Mouse (Mus musculus) right cerebral cortex, postnatal 4 days (tissue): ENCODE results near the gene Atg10.

Experiments used
- DNase-seq: peaks from one replicate; pipeline ENCODE4 v3.0.0-alpha.2; 2022

The Atg10 gene

DNA sequence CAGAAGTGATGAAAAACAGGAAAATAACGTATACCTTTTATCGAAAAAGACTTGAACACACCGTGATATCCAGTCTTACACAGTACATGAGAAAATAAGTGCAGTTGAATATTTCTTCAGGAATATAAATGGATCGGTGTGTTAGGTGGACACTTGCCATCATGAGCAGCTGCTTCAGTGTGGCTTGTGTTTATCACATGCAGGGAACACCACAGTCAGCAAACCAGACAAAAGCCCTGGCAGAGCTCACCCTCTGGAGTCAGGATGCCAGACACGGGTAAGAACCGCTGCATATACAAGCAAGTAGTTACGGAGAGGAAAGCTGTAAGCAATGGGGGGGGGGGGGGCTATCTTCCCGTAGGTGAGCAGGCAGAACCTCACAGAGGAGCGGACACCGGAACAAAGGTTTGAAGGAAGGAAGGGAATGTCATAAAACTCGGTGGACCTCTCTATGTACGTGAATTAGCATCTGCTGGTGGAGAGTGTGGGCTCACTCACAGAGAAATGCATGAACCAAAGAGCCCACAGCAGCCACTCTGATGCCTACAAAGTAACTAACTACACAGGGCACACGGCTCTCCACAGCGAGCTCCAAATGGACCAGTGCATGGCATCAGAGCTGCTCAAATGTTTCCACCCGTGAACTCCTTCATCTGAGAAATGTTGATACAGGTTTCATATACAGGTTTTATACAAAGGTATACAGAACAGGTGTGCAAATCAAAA lies 51.8 kb downstream of the Atg10 start:
- no peak for DNase-seq

DNA sequence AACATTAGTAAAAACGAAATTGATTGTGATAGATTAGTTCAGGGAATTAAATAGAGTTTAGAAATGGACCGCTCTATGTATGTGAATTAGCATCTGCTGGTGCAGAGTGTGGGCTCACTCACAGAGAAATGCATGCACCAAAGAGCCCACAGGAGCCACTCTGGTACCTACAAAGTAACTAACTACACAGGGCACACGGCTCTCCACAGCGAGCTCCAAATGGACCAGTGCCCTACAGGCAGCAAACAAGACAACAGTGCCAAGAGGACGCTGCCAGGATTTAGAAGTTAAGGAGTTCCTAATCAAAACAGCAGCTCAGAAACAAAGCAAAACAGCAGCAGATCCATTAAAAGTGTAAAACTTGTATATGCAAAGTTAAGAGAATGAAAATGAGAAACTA lies 52.6 kb downstream of the Atg10 start:
- DNase-seq: no peak

DNA sequence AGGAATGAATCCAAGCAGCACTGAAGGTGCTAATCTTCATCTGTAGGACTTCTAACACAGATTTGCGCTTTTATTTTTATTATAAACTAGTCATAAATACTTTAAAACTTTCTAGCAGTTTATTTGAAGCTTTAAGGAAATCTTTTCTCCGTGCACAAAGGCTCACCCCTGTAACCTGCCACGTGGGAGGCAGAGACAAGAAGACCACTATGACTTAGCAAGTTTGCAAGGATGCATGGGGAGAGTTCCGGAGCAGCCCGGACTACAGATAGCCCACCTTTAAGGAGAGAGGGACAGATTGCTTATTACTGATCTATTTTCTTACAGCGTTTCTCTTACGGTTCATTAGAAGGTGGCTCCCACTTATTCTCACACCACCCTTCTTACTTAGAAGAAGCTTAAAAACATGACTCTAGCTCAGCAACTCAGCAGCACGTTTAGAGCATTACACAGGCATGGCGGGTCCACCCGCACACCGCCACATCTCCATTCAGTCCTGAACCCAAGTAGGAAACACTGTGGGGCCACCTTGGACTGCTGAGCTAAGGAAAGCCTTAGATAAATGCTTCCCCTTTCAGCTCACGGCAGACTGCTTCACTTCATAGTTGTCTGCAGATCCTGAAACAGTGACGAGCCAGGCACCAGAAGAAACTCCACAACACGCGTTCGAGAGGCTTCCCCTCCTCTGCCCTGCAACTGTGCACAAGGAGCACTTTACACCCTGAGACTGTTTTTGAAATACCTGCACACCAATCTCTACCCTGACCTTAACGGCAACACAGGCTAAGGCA lies 54.0 kb downstream of the Atg10 start:
- no peak for DNase-seq

DNA sequence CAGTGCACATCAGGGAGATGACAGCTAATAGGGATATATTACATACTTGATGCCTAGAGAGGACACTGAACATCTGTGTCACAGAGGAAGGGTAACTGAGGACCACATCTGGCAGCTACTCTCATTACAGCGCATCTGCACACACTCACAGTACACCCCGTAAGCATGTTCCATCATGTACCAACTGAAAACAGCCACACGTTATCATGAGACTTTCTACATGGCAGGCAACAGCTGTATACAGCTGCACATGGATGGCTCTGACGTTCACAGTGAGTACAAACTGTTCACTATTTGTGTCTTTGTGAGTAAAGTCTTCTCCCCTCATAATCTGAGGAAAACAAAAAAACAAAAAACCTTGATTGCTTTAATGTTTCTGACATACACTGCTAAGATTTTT lies 55.3 kb downstream of the Atg10 start:
- DNase-seq: no peak

GRCm38 (mm10) chr13:91167561-91167960 lies 56.2 kb downstream of the Atg10 start:
- DNase-seq: no peak

GRCm38 (mm10) chr13:91166286-91166685 lies 57.5 kb downstream of the Atg10 start:
- DNase-seq: no peak

- DNase-seq: no peak
These were observed 58.6 kb downstream of the Atg10 start for GRCm38 (mm10) chr13:91165200-91165599.

GRCm38 (mm10) chr13:91163292-91163691 lies 60.5 kb downstream of the Atg10 start:
- no peak for DNase-seq

DNA sequence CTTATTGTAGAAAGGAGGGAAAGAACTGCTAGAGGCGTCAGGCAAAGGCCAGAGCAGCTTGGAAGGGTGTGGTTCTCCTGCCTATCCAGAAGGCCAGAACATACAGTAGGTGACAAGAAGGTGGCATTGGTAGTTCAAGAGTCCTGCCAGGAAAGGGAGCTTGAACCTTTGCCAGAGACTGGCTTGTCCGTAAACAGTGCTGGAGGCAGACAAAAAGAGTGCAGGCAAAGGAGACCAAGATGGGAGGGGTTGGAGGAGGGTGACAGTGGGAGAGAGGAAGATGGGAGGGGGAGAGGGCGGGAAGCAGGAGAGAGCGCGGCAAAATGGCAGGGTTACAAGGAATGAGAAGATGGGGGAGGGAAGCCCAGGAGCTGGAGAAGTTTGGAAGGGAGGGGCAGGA lies 61.3 kb downstream of the Atg10 start:
- DNase-seq: no peak

DNA sequence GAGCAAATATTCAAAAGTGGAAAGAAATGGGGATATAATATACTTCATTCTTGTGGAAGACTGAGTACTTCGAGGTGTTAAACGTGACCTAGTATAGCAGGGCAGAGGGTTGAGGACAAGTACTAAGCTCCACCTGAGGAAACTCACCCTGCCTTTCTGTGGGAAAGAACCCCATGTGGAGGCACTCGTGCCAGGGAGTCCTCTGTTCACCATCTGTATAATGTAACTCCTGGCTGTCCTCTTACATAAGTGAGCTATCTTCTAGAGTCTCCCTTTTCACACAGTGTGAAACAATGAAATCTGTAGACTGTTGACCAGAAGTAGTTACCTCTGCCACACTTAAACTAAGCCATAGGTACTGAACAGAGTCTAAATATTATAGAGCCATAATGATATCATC lies 63.2 kb downstream of the Atg10 start:
- no peak for DNase-seq

DNA sequence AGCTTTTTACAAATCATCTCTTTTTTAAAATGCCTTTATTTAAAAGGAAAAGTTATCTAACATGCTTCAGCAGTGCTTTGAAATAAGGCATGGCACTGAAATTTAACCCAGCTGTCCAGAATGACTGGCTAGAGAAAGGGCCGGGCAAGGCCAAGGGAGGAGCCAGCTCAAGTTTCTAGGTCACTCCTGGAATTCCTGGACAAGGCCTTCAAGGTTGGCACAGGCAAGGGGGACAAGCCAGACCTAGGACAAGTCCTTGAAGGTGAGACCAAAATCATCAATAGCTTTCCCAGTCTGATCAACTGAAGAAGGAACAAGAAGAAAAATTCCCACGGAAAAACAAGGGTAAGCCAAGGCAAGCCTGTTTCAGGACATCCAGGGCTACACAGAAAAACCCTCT lies 63.9 kb downstream of the Atg10 start:
- no peak for DNase-seq

GRCm38 (mm10) chr13:91157941-91158340 lies 65.8 kb downstream of the Atg10 start:
- DNase-seq: no peak

- DNase-seq: no peak
These were observed 66.3 kb downstream of the Atg10 start for GRCm38 (mm10) chr13:91157429-91157828.

GRCm38 (mm10) chr13:91156949-91157348 lies 66.8 kb downstream of the Atg10 start:
- DNase-seq: no peak

DNA sequence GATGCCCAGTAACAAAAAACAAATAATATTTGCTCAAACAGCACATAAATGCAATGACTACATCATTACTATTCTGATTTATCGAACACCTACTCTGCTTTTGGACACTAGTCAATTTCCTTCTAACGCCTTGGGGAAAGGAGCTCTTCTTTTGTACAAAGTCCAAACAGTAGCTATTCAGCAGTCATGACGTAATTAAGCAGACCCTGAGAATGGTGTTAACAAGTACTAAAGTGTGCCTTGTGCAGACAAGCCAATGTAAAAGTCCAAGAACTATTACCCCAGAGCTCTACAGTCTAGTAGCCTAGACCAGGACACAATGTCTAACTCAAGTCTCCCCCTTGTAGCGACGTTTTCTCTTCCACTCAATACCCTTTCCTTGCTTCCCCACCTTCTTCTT lies 67.5 kb downstream of the Atg10 start:
- DNase-seq: no peak

DNA sequence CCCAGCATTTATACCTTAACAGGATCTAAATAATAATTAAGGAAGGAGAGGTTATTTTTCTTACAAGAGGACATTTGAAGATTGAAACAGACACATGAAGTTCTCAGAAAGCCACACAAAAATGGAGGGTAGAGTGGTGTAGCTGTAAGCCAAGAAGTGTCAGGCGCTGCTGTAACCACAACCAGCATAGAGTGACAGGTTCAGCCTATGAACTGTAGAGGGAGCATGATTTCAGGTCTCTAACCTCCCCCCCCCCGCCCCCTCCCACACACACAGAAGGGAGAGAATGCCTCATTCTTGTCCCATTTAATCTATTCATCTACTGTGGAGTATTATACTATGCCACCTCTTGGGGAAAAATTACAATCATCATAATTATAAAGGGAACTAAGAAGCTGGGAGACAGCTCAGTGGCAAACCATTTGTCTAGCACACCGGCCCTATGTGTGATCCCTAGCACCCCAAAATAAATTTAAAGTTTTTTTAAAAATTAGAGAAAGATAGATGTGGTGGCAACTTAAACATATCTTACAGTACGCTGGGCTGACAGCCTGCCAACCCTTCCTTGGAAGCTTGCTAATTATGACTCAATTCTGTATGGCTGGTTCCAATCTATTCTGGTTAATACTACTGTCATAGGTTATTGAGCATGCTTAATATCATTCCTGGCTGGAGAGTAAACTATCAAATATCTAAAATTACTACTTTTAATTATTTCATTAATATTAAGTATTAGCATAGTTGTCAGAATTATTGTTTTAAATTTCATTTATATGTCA lies 68.2 kb downstream of the Atg10 start:
- no peak for DNase-seq

GRCm38 (mm10) chr13:91154622-91155021 lies 69.1 kb downstream of the Atg10 start:
- DNase-seq: no peak

- DNase-seq: no peak
These were observed 87.4 kb downstream of the Atg10 start for GRCm38 (mm10) chr13:91136337-91136736.

- no peak for DNase-seq
These were observed 90.4 kb downstream of the Atg10 start for GRCm38 (mm10) chr13:91133334-91133890.

- no peak for DNase-seq
These were observed 94.7 kb downstream of the Atg10 start for GRCm38 (mm10) chr13:91129071-91129470.

DNA sequence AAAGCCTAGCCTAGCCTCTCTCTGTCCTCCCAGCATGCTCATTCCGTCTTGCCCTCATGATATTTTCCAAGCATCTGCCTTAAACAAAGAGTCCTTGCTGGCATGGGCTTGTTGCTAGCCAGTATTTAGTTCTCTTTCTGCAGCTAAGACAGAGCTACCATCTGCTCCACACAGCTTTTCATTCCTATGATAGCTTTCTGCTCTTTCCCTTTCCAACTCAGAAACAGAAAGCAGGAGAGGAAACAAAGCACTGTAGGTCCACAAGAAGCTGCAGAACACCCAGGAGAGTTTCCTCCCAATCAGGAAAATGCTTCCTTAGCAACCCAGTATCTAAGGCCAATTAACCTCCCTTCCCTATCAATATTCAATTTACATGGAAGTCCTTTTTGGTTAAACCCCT lies 95.2 kb downstream of the Atg10 start:
- DNase-seq: no peak

GRCm38 (mm10) chr13:91118156-91118555 lies 105.6 kb downstream of the Atg10 start:
- DNase-seq: no peak

DNA sequence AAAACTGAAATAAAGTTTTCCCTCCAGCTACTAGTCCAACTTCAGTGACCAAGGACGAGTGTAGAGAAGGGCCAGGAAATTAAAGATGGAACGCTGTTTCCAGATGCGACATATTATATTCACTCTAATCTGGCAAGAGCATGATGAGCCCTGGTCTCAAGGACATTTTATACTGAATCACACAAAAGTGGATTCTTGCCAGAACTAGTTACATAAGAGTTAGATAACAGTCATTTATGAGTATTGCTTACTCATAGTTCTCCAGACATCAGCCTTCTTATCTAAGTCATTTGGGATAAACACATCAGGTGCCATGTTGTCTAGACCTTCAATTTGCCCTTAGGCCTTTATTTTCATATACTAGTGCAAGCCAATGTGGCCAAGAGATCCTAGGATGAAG lies 108.9 kb downstream of the Atg10 start:
- no peak for DNase-seq
